Mouse (Mus musculus) limb, embryonic 15.5 days (tissue): ENCODE results near the gene Slc9a9. TPM values are rescaled to one million over a fixed set of nuclear protein-coding genes. Genes with fewer than 3 reads are reported as not detected.
A peak's percentile ranks its signal among the peaks of the same experiment; 100 is the strongest.

Source experiments
- ATAC-seq: fragments of 200-750 bp; cut with Nextera tagmentation; 2 replicates; pipeline ENCODE4 v1.8.0; 2017; ENCODE audit warnings: low read depth, moderate TSS enrichment; ENCODE audit not compliant: insufficient number of reproducible peaks, low FRiP score, low TSS enrichment
- H3K27ac ChIP-seq: fragments of 300-500 bp; sonication (generic); 2 replicates; pipeline ENCODE4 v1.5.1; 2015; ENCODE audit warnings: moderate library complexity, mild to moderate bottlenecking, inconsistent platforms
- H3K27me3 ChIP-seq: fragments of 300-500 bp; sonication (generic); 2 replicates; pipeline ENCODE4 v1.6.1; 2015; ENCODE audit warnings: inconsistent platforms
- H3K36me3 ChIP-seq: fragments of 300-500 bp; sonication (generic); 2 replicates; pipeline ENCODE4 v1.6.1; 2015; ENCODE audit warnings: inconsistent platforms
- H3K4me1 ChIP-seq: fragments of 300-500 bp; sonication (generic); 2 replicates; pipeline ENCODE4 v1.6.1; 2015; ENCODE audit warnings: inconsistent platforms
- H3K4me2 ChIP-seq: fragments of 300-500 bp; sonication (generic); 2 replicates; pipeline ENCODE4 v1.6.1; 2015; ENCODE audit warnings: mild to moderate bottlenecking, inconsistent platforms
- H3K4me3 ChIP-seq: fragments of 300-500 bp; sonication (generic); 2 replicates; pipeline ENCODE4 v1.5.1; 2015; ENCODE audit warnings: mild to moderate bottlenecking, inconsistent platforms
- H3K9ac ChIP-seq: fragments of 300-500 bp; sonication (generic); 2 replicates; pipeline ENCODE4 v1.6.1; 2015; ENCODE audit warnings: inconsistent platforms
- H3K9me3 ChIP-seq: fragments of 300-500 bp; sonication (generic); 2 replicates; pipeline ENCODE4 v1.6.1; 2016; ENCODE audit warnings: inconsistent platforms
- WGBS: fragments of 180-500 bp; shearing (Covaris S2); methylation state at CpG from one replicate; pipeline ENCODE4 v1.1.7; 2015; 5-methylcytosine and 5-hydroxymethylcytosine counted together
- polyA plus RNA-seq: library from polyadenylated mRNA; unstranded; fragments of >200 nt; fragmentation: Nextera tagmentation; extraction: Ambion mirVana; gene quantifications from 2 replicates; pipeline ENCODE4 v1.2.1, GENCODE M21; 2015

Slc9a9 gene
- polyA plus RNA-seq, 1 experiment from 2014 or later, result 6.1 TPM

DNA sequence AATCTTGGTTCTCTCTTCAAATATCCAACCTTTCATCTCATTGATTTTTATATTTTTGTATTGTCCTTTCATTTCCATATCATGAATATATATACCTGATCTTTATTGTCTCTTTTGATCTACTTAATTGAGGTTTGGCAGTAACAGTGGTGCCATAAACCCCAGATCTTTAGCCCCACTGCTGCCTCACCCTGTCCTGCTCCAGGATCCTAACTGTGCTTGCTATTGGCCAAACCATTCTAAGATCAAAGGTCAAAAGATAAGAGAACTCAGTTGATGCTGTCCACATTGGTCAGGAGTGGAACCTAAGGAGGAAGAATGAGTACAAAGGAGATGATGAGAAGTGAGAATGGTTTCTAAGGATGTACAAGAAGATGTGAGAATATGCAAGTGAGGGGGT lies 440.1 kb downstream of the Slc9a9 start:
- no peaks in the 10 kb centered on the region for H3K9me3 ChIP-seq
- no peaks in the 10 kb centered on the region for H3K36me3 ChIP-seq
- no peak overlapping the region for H3K27ac ChIP-seq
- H3K9ac ChIP-seq, result no peak overlapping the region
- H3K4me3 ChIP-seq, result no peak overlapping the region
- no peak overlapping the region for H3K4me2 ChIP-seq
- H3K27me3 ChIP-seq, result no peaks in the 10 kb centered on the region
- ATAC-seq, result no peak
- H3K4me1 ChIP-seq, result no peaks in the 10 kb centered on the region

DNA sequence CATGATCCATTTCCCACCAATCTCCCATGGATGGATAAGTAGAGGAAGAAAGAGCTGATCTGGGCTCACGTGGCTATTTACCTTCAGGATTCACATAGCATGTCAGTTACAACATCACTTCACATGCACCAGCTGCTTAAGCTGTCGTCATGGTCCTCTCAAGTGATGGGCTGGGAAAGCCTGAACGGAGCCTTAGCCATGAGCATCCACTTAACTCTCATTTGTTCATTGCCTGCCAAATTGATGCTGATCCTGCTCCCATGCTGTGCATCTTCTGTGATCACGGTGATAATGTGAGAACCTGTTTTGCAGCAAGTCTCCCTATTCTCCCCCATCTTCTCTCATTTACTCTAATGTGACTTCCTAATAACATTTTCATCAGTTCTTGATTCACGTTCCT lies 441.1 kb downstream of the Slc9a9 start:
- 70% methylated on average over 5 of the region's 5 CpGs for WGBS
- Histone ChIP-seq H3K9ac (no peak overlapping the region), H3K27me3 (no peaks in the 10 kb centered on the region), H3K4me3 (no peak overlapping the region), H3K4me2 (no peak overlapping the region), H3K27ac (no peak overlapping the region), H3K9me3 (no peaks in the 10 kb centered on the region), H3K4me1 (no peaks in the 10 kb centered on the region), H3K36me3 (no peaks in the 10 kb centered on the region)
- no peak for ATAC-seq

DNA sequence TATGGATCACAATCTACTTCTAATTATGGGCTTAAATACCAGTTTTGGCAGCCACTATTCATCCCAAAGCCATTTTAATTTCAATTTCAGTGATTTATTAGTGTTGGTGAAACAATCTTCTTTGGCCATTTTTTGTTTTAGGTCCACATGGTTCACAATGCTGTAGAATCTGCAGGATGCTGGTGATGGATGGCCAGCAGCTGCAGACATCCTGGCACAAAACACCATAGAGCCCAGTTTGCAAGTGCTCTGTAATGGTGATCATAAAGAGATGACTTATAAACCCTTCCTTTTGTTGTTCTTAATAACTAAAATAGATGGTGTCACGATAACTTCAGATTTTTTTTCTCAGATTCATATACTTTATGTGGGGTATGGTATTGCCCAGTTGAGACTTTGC lies 442.0 kb downstream of the Slc9a9 start:
- Histone ChIP-seq H3K9ac (no peak overlapping the region), H3K4me2 (no peak overlapping the region), H3K4me1 (no peaks in the 10 kb centered on the region), H3K9me3 (no peaks in the 10 kb centered on the region), H3K27me3 (no peaks in the 10 kb centered on the region), H3K36me3 (no peaks in the 10 kb centered on the region), H3K4me3 (no peak overlapping the region), H3K27ac (no peak overlapping the region)
- WGBS, result 84% methylated on average over 1 of the region's 1 CpGs
- no peak for ATAC-seq

DNA sequence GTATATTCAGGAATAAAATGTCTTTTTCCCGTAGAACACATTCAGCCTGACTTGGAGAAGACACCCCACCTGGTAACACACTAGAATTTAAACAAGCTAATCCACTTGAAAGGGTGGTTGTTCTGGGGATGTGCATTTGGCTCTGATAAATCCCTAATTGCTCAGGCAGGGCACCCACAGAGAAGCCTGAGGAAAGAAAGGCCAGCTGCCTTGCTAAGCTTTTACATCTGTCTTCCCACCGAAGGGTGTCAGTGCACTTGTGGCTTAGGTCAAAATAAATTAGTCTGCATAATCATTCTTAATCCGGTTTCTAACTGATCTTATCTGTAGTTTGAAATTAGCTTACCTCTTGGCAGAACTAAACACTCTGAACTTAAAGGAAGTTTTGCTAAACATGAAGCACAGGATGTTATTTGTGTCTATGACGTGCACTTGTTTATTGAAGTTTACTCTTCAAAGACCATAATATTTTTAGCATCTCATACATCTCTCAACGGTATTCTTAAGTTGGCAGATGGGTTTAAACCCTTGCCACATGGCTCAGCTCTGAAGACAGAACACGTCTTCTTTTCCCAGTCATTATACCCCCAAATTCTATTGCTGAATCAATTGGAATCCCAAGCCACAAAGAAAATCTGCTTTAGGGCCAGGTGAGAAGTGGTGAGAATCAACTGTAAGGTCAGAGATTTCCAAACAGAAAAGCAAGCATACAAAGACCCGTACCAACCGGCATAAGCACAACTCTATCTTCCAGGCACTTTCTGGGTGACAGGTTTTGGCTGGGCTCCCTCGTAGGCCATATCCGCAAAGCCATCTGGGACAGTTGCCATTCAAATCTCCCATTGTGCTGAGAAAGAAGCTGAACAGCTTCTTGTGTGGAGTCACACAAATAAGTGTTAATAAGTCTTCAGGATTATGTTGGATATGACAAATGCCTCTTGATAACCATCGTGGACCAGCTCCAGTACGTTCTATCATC lies 443.7 kb downstream of the Slc9a9 start:
- Histone ChIP-seq H3K36me3 (no peaks in the 10 kb centered on the region), H3K27me3 (no peaks in the 10 kb centered on the region), H3K4me1 (no peaks in the 10 kb centered on the region), H3K27ac (no peak overlapping the region), H3K9me3 (no peaks in the 10 kb centered on the region), H3K9ac (no peak overlapping the region), H3K4me2 (no peak overlapping the region), H3K4me3 (no peak overlapping the region)
- no peak for ATAC-seq
- WGBS, result 65% methylated on average over 12 of the region's 12 CpGs

DNA sequence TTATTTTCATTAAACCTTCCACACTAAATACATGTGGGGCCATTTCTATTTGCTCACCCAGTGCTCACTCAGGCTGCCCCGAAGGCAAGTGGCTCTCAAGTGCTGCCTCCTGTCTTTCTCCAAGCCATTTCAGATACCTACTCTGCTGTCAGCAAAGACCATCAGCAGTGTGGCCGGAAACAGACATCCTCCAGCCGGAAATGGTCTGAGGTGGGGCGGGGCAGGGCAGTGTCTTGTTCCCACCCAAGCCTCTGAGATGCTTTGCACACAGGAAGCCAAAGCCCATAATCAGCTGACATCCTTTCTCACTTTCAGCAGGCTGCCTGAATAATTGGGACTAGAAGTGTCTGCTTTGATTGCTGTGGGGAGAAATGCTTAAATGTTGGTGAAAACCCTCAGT lies 450.4 kb downstream of the Slc9a9 start:
- Histone ChIP-seq H3K9me3 (no peaks in the 10 kb centered on the region), H3K36me3 (no peaks in the 10 kb centered on the region), H3K9ac (no peak overlapping the region), H3K4me3 (no peak overlapping the region), H3K4me2 (no peak overlapping the region), H3K27ac (no peak overlapping the region), H3K27me3 (peaks cover 4% of the 10 kb centered on the region; the same call in 1 of the 2 replicates), H3K4me1 (peaks cover 24% of the 10 kb centered on the region)
- no peak for ATAC-seq
- 31% methylated on average over 4 of the region's 4 CpGs for WGBS

DNA sequence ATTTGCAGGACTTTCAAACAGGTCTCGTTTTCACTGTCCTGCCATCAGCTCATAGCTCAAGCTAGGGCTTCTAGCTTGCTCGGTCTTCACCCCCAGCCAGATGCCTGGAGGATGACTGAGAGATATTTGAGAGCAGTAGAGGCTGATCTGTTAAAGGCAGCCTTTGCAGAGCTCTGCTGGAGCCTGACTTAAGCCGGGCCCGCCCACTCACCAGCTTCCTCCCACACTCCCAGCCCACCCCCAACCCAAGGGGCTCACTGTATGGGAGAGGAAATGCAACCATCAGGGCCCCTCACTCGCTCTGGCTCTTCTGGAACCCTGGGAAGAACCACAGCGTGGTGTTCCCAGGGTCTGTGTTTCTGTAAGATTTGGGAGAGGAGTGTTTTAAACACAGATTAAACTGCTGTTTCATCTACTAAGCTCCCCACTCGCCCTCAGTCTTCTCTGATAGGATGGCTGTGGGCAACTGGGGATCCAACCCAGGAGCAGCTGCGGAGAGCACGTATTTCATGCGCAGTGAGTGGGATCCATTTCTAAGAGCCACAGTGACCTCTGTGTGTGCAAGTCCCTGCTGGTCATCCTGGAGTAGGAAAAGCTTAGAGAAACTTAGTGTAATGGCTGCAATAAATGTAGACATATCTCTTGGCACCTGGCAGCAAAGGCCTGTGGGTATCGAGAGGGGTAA lies 451.6 kb downstream of the Slc9a9 start:
- Histone ChIP-seq H3K4me3 (no peak overlapping the region), H3K9me3 (no peaks in the 10 kb centered on the region), H3K36me3 (no peaks in the 10 kb centered on the region), H3K9ac (no peak overlapping the region), H3K27ac (peak overlapping the region; percentile 64; the same call in 1 of the 2 replicates), H3K4me2 (peak overlapping the region; percentile 22; the same call in 1 of the 2 replicates), H3K4me1 (peaks cover 33% of the 10 kb centered on the region), H3K27me3 (peaks cover 4% of the 10 kb centered on the region; the same call in 1 of the 2 replicates)
- WGBS, result 23% methylated on average over 11 of the region's 11 CpGs
- ATAC-seq, result peak; percentile 70; the same call in 1 of the 2 replicates

DNA sequence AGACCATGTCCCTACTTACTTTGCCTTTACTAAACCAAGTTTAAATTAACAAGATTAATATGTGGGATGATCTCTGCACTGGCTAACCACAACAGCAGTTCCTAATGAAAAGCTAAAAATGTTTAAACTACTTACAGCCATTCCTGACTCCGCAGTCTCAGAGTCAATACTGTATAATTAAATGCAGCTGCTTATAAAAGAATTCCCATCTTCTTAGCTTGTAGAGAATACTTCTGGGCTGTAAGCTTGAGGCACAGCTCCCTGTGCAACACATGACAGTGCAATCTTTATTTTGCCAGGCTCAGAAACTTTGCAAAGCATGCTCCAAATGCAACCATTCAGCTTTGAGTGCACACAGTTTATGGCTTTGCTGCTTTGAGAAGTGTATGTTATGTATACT lies 456.0 kb downstream of the Slc9a9 start:
- Histone ChIP-seq H3K9me3 (no peaks in the 10 kb centered on the region), H3K9ac (no peak overlapping the region), H3K4me2 (no peak overlapping the region), H3K4me3 (no peak overlapping the region), H3K4me1 (peaks cover 18% of the 10 kb centered on the region), H3K27me3 (peaks cover 4% of the 10 kb centered on the region; the same call in 1 of the 2 replicates), H3K36me3 (no peaks in the 10 kb centered on the region), H3K27ac (no peak overlapping the region)
- 39% methylated on average over 1 of the region's 1 CpGs for WGBS
- ATAC-seq, result no peak

DNA sequence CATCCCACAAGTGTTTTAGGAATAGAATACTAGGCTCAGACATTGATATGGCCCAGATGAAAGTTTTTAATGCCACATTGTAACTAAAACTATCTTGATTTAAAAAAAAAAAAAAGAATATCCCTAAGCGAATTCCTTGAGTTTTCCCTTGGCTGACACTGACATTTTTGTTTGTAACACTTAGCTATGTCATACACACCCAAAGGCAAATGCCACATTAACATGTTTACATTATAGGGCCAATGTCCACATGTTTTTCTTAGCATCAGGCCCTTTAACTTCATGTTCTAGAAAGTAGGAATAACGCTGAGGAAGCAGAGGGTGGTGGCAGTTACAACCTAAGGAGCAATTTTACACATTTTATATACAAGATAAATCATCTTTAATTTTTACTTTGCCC lies 458.1 kb downstream of the Slc9a9 start:
- Histone ChIP-seq H3K9me3 (no peaks in the 10 kb centered on the region), H3K4me2 (no peak overlapping the region), H3K27ac (no peak overlapping the region), H3K27me3 (peaks cover 4% of the 10 kb centered on the region; the same call in 1 of the 2 replicates), H3K36me3 (no peaks in the 10 kb centered on the region), H3K4me3 (no peak overlapping the region), H3K9ac (no peak overlapping the region), H3K4me1 (peaks cover 10% of the 10 kb centered on the region)
- 76% methylated on average over 2 of the region's 2 CpGs for WGBS
- ATAC-seq, result no peak

DNA sequence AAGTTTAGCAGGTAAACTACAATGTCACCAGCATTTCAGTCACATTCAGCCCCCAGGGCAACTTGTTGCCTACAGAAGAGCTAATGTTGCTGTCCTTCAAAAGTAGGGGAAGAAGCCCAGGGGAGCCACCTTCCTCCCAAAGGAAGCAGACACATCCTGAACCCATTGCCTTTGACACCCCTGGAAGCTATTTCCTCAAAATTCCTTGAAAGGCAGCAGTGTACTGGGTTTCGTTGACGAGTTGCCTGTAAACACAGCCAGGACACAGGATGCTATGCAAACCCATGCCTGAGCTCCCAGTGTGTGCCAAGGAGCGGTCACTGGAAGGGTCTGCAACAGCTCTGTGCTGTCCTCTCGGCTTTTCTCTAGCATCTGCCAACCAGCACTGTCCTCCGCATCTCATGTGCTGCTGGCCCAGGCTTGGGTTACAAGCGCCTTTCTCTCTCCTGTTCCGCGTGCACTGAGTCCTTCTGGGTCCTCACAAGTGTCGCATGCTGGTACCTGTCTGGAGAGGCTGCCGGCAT lies 479.6 kb downstream of the Slc9a9 start:
- no peak for ATAC-seq
- WGBS, result 79% methylated on average over 10 of the region's 10 CpGs

DNA sequence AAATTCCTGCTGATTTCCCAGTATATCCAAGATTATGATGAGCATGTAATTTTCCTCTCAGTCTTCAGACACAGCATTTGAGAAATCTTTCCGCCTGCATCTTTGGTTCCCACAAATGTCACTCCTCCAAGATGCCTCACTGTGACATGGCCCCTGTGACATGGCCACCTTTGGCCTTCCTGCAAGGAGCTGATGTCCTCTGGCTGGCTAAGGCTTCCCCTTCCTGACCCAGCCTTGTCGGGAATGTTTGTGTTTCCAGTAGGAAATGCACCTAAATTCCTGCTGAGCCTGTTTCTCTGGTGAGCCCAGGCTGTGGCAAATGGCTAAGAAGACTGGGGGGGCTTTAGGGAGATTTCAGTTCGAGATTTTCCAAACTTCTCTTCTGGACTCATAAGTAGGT lies 480.4 kb downstream of the Slc9a9 start:
- Histone ChIP-seq H3K4me1 (peaks cover 3% of the 10 kb centered on the region; the same call in 1 of the 2 replicates), H3K4me3 (no peak overlapping the region), H3K36me3 (no peaks in the 10 kb centered on the region), H3K9me3 (no peaks in the 10 kb centered on the region), H3K4me2 (no peak overlapping the region), H3K27ac (no peak overlapping the region), H3K9ac (no peak overlapping the region), H3K27me3 (no peaks in the 10 kb centered on the region)
- ATAC-seq, result no peak
- WGBS, result 41% methylated on average over 3 of the region's 3 CpGs

More for the DNA sequence above, 479.6 kb downstream of the Slc9a9 start:
- Histone ChIP-seq H3K4me3 (no peak overlapping the region), H3K27me3 (no peaks in the 10 kb centered on the region), H3K36me3 (no peaks in the 10 kb centered on the region), H3K27ac (no peak overlapping the region), H3K4me2 (no peak overlapping the region), H3K9ac (no peak overlapping the region), H3K9me3 (no peaks in the 10 kb centered on the region), H3K4me1 (peaks cover 3% of the 10 kb centered on the region; the same call in 1 of the 2 replicates)

DNA sequence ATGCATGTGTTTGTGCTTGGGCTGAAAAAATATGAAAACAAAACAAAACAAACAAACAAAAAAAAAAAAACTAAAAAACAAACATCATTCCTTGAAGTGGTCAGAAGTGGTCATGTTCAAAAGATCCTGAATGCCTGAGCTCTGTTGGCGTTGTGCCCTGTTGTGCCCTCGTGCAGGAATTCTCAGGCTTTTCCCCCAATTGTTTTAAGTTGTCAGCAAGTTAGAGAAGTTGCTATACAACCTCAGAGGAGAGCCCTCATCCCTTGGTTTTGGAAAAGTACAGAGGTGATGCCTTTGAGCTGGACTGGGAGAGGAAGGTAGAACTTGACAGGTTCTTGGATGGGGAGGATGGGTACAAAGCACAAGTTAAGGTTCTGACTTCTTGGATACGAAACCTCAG lies 480.9 kb downstream of the Slc9a9 start:
- Histone ChIP-seq H3K4me3 (no peak overlapping the region), H3K4me2 (no peak overlapping the region), H3K9ac (no peak overlapping the region), H3K4me1 (peaks cover 3% of the 10 kb centered on the region; the same call in 1 of the 2 replicates), H3K27me3 (no peaks in the 10 kb centered on the region), H3K9me3 (no peaks in the 10 kb centered on the region), H3K36me3 (no peaks in the 10 kb centered on the region), H3K27ac (no peak overlapping the region)
- WGBS, result 67% methylated on average over 3 of the region's 3 CpGs
- ATAC-seq, result no peak

DNA sequence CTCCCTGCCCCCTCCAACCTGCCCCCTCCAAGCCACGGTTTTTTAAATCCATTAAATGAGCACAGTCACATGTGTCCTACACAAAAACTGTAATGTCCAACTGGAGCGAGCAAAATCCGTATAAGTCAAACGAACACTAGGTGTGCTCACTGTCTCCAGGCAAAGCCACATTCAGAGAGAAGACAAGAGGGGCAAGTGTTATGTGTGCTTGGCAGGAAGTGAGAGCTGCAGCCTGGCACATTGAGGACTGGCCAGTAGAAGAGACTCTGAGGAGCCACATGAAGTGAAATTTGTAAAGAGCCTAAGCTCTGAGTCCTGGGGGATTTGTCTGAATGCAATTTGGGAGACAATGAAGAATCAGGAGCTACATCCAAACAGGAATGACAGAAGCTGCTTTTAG lies 481.3 kb downstream of the Slc9a9 start:
- Histone ChIP-seq H3K4me3 (no peak overlapping the region), H3K27ac (no peak overlapping the region), H3K9me3 (no peaks in the 10 kb centered on the region), H3K27me3 (no peaks in the 10 kb centered on the region), H3K4me1 (peaks cover 3% of the 10 kb centered on the region; the same call in 1 of the 2 replicates), H3K9ac (no peak overlapping the region), H3K4me2 (no peak overlapping the region), H3K36me3 (no peaks in the 10 kb centered on the region)
- ATAC-seq, result no peak
- 63% methylated on average over 4 of the region's 4 CpGs for WGBS
